Mouse (Mus musculus) forebrain, embryonic 11.5 days (tissue): ENCODE results near the gene Lrrc75b. TPM values are rescaled to one million over a fixed set of nuclear protein-coding genes. Genes with fewer than 3 reads are reported as not detected.
"Not testable (repeated sequence)": the region's sequence is repeated elsewhere in the genome, so short reads cannot be mapped to it uniquely, and the experiment has no call there.

Experiments
- ATAC-seq: fragments of 200-750 bp; cut with Nextera tagmentation; replicated peaks from 2 replicates; pipeline ENCODE4 v1.8.0; 2017; ENCODE audit warnings: moderate TSS enrichment; ENCODE audit not compliant: low FRiP score
- DNase-seq: peaks from one replicate; pipeline ENCODE4 v3.0.0-alpha.2; 2017; ENCODE audit warnings: low spot score
- H3K27ac ChIP-seq: fragments of 300-500 bp; sonication (generic); 2 replicates; pipeline ENCODE4 v1.5.1; 2014; ENCODE audit warnings: low read depth, low read length
- H3K27me3 ChIP-seq: fragments of 300-500 bp; sonication (generic); 2 replicates; pipeline ENCODE4 v1.6.1; 2014; ENCODE audit warnings: mild to moderate bottlenecking, low read length, mixed read lengths; ENCODE audit not compliant: control insufficient read depth, insufficient read depth
- H3K36me3 ChIP-seq: fragments of 300-500 bp; sonication (generic); 2 replicates; pipeline ENCODE4 v1.6.1; 2014; ENCODE audit warnings: mild to moderate bottlenecking, low read length, moderate library complexity, mixed read lengths; ENCODE audit not compliant: control insufficient read depth, insufficient read depth
- H3K4me1 ChIP-seq: fragments of 300-500 bp; sonication (generic); replicated peaks from 2 replicates; pipeline ENCODE4 v1.6.1; 2014; ENCODE audit warnings: low read length, mixed read lengths; ENCODE audit not compliant: control insufficient read depth, insufficient read depth
- H3K4me2 ChIP-seq: fragments of 300-500 bp; sonication (generic); 2 replicates; pipeline ENCODE4 v1.6.1; 2014; ENCODE audit warnings: low read depth, mild to moderate bottlenecking, low read length, moderate library complexity, mixed read lengths; ENCODE audit not compliant: severe bottlenecking
- H3K4me3 ChIP-seq: fragments of 300-500 bp; sonication (generic); 2 replicates; pipeline ENCODE4 v1.5.1; 2014; ENCODE audit warnings: low read depth, low read length
- H3K9ac ChIP-seq: fragments of 300-500 bp; sonication (generic); 2 replicates; pipeline ENCODE4 v1.6.1; 2014; ENCODE audit warnings: low read length
- H3K9me3 ChIP-seq: fragments of 300-500 bp; sonication (generic); 2 replicates; pipeline ENCODE4 v1.6.1; 2016; ENCODE audit warnings: low read length, mixed read lengths; ENCODE audit not compliant: control insufficient read depth
- WGBS: fragments of 180-500 bp; shearing (Covaris S2); extraction: QIAGEN DNeasy Blood & Tissue Kit; methylation state at CpG from one replicate; pipeline ENCODE4 v1.1.7; 2014; 5-methylcytosine and 5-hydroxymethylcytosine counted together
- polyA plus RNA-seq: library from polyadenylated mRNA; unstranded; fragments of >200 nt; fragmentation: Nextera tagmentation; extraction: Ambion mirVana; gene quantifications from 2 replicates; pipeline ENCODE4 v1.2.1, GENCODE M21; 2014

Lrrc75b gene
- polyA plus RNA-seq, 1 experiment from 2014 or later, result 2.3 TPM

- H3K9ac ChIP-seq, result no peak overlapping the region
- H3K27ac ChIP-seq, result no peak overlapping the region
- no peak overlapping the region for H3K4me2 ChIP-seq
- DNase-seq (no peak), ATAC-seq (no peak)
- 35% methylated on average over 9 of the region's 9 CpGs for WGBS
- H3K36me3 ChIP-seq, result no peaks in the 10 kb centered on the region
- H3K9me3 ChIP-seq, result no peaks in the 10 kb centered on the region
- H3K4me3 ChIP-seq, result no peak overlapping the region
- 0 out of 2 replicates have a peak, but pooled peaks cover 2% of the 10 kb centered on the region for H3K4me1 ChIP-seq
- no peaks in the 10 kb centered on the region for H3K27me3 ChIP-seq
These were observed 11.8 kb upstream of the Lrrc75b start for GRCm38 (mm10) chr10:75571937-75572336.

- Histone ChIP-seq H3K27ac (no peak overlapping the region), H3K9me3 (no peaks in the 10 kb centered on the region), H3K9ac (no peak overlapping the region), H3K4me1 (0 out of 2 replicates have a peak, but pooled peaks cover 2% of the 10 kb centered on the region), H3K27me3 (no peaks in the 10 kb centered on the region), H3K36me3 (no peaks in the 10 kb centered on the region), H3K4me2 (no peak overlapping the region), H3K4me3 (no peak overlapping the region)
- DNase-seq, result no peak
- 26% methylated on average over 10 of the region's 10 CpGs for WGBS
- no peak for ATAC-seq
These were observed 11.0 kb upstream of the Lrrc75b start for GRCm38 (mm10) chr10:75570981-75571657.

DNA sequence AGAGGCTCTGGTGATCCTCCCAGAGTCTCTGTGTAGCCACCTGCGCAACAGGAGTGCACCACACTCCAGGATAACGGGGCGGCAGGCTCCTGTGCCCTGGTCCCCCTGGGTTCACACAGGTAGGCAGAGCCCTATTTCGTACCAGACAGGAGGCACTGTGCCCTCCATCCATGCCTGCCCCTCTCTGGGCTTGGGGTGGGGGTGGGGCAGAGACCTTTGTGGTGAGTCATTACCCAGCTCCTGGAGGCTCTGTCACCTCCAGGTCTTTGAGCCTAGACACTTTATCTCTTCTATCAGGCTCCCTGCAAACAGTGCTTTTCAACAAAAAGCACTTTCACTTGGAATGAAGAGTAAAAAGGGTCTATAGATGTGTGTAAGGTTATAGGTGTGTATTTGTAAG, 8.7 kb upstream of the Lrrc75b start:
- ATAC-seq, result no peak
- Histone ChIP-seq H3K4me1 (0 out of 2 replicates have a peak, but pooled peaks cover 2% of the 10 kb centered on the region), H3K27me3 (no peaks in the 10 kb centered on the region), H3K9ac (no peak overlapping the region), H3K27ac (no peak overlapping the region), H3K4me2 (no peak overlapping the region), H3K36me3 (no peaks in the 10 kb centered on the region), H3K9me3 (no peaks in the 10 kb centered on the region), H3K4me3 (no peak overlapping the region)
- 12% methylated on average over 4 of the region's 4 CpGs for WGBS
- no peak for DNase-seq

GRCm38 (mm10) chr10:75568441-75568840, 8.3 kb upstream of the Lrrc75b start:
- WGBS, result 7% methylated on average over 11 of the region's 11 CpGs
- no peaks in the 10 kb centered on the region for H3K36me3 ChIP-seq

DNA sequence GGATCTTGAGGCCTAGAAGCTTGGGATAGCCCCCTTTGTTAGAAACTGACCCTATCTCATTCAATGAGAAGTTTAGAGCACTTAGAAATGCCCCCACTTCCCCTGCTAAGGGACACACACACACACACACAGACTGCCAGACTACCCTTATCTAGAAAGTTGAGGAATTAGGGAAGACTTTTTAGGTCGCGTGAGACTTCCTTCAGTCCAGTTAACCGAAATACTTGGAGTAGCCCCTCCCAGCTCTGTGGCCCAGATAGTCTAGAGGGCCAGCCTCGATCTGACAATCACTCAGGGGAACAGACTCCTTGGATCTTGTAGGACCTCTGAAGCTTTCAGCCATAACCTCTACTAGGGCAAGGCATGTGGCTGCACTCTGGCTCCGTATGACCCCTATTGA, 7.9 kb upstream of the Lrrc75b start:
- 36% methylated on average over 5 of the region's 5 CpGs for WGBS
- Histone ChIP-seq H3K36me3 (no peaks in the 10 kb centered on the region), H3K4me2 (no peak overlapping the region), H3K9ac (no peak overlapping the region), H3K4me1 (no peaks in the 10 kb centered on the region), H3K27me3 (no peaks in the 10 kb centered on the region), H3K27ac (no peak overlapping the region), H3K9me3 (no peaks in the 10 kb centered on the region), H3K4me3 (no peak overlapping the region)
- DNase-seq (no peak), ATAC-seq (no peak)

More at GRCm38 (mm10) chr10:75568441-75568840, 8.3 kb upstream of the Lrrc75b start:
- 0 out of 2 replicates have a peak, but pooled peaks cover 2% of the 10 kb centered on the region for H3K4me1 ChIP-seq
- no peak overlapping the region for H3K9ac ChIP-seq
- H3K9me3 ChIP-seq, result no peaks in the 10 kb centered on the region
- no peak overlapping the region for H3K27ac ChIP-seq
- ATAC-seq (no peak), DNase-seq (no peak)
- no peak overlapping the region for H3K4me2 ChIP-seq
- no peak overlapping the region for H3K4me3 ChIP-seq
- H3K27me3 ChIP-seq, result no peaks in the 10 kb centered on the region

- ATAC-seq, H3K27me3 ChIP-seq: not testable (repeated sequence)
- WGBS, result 89% methylated on average over 2 of the region's 2 CpGs
These were observed 6.6 kb upstream of the Lrrc75b start for GRCm38 (mm10) chr10:75566765-75567164.

GRCm38 (mm10) chr10:75566321-75566720, 6.2 kb upstream of the Lrrc75b start:
- 77% methylated on average over 5 of the region's 5 CpGs for WGBS
- peaks cover 3% of the 10 kb centered on the region for H3K27me3 ChIP-seq

More at GRCm38 (mm10) chr10:75566765-75567164, 6.6 kb upstream of the Lrrc75b start:
- not testable (repeated sequence) for H3K36me3 ChIP-seq, H3K4me2 ChIP-seq, H3K4me3 ChIP-seq, H3K9ac ChIP-seq, H3K9me3 ChIP-seq, H3K27ac ChIP-seq, DNase-seq, H3K4me1 ChIP-seq

GRCm38 (mm10) chr10:75565906-75566305, 5.8 kb upstream of the Lrrc75b start:
- Histone ChIP-seq H3K4me1 (no peaks in the 10 kb centered on the region), H3K4me3 (no peak overlapping the region), H3K27me3 (peaks cover 7% of the 10 kb centered on the region), H3K4me2 (no peak overlapping the region), H3K9me3 (no peaks in the 10 kb centered on the region), H3K27ac (no peak overlapping the region), H3K9ac (no peak overlapping the region), H3K36me3 (no peaks in the 10 kb centered on the region)
- ATAC-seq (no peak), DNase-seq (no peak)
- WGBS, result 75% methylated on average over 7 of the region's 7 CpGs

More at GRCm38 (mm10) chr10:75566321-75566720, 6.2 kb upstream of the Lrrc75b start:
- H3K36me3 ChIP-seq, result no peaks in the 10 kb centered on the region
- DNase-seq, result peak; percentile 44
- H3K9ac ChIP-seq, result no peak overlapping the region
- no peak for ATAC-seq
- H3K4me2 ChIP-seq, result no peak overlapping the region
- no peak overlapping the region for H3K27ac ChIP-seq
- H3K4me3 ChIP-seq, result no peak overlapping the region
- no peaks in the 10 kb centered on the region for H3K9me3 ChIP-seq
- H3K4me1 ChIP-seq, result no peaks in the 10 kb centered on the region

DNA sequence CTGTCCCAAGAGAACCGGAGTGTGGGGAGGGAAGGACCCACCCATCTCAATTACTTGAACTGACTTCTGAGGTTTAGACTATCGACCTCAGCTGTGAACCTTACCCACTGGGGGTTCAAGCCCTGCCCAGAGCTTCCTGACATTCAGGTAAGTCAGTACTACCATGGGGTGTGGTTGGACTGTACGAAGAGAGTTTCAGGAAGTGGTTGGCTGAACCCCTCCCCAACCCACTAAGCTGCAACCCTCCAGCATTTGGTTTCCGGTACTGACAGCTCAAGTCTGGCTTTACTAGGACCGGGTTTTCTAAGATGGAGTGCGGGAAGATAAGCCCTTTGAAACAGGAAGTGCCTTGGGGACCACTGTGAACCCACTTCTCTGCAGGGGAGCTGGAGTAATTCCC, 5.3 kb upstream of the Lrrc75b start:
- WGBS, result 73% methylated on average over 6 of the region's 6 CpGs
- ATAC-seq, result no peak
- DNase-seq, result peak; percentile 45
- no peak overlapping the region for H3K4me2 ChIP-seq
- H3K4me1 ChIP-seq, result peaks cover 3% of the 10 kb centered on the region; the same call in 1 of the 2 replicates
- H3K36me3 ChIP-seq, result no peaks in the 10 kb centered on the region
- H3K27me3 ChIP-seq, result peaks cover 12% of the 10 kb centered on the region
- H3K9ac ChIP-seq, result no peak overlapping the region
- no peaks in the 10 kb centered on the region for H3K9me3 ChIP-seq
- H3K27ac ChIP-seq, result no peak overlapping the region
- no peak overlapping the region for H3K4me3 ChIP-seq
